Mouse (Mus musculus): ENCODE data around the gene Serpinb9. TPM values are rescaled to one million over a fixed set of nuclear protein-coding genes. Genes with fewer than 3 reads are reported as not detected.

Serpinb9 gene
- 10 to 100 TPM in 1 of 2 experiments, 1 to 10 TPM in 1; 9.4 to 11.3 TPM for total RNA-seq (2021)
- long read RNA-seq, experiment 1, transcript Serpinb9-201 (7 exons, 3,397 nt): major isoform, 10 of 13 reads
- long read RNA-seq, experiment 1, partial matches to known transcripts: 0 of 13 reads
- long read RNA-seq, experiment 1, other reads (novel, unspliced or antisense): 3 of 13 reads
- long read RNA-seq, experiment 2, partial matches to known transcripts: 0 of 4 reads
- long read RNA-seq, experiment 2, other reads (novel, unspliced or antisense): 1 of 4 reads

GRCm38 (mm10) chr13:33002950-33003349 is at the start of gene Serpinb9:
Gene Serpinb9 (plus strand): TSS chr13:33003250.
- no peak for DNase-seq

GRCm38 (mm10) chr13:32956537-32956936 is 46.5 kb upstream of the Serpinb9 start:
- no peak for DNase-seq

- DNase-seq: peak in 1 of 2 experiments; percentile 25
Measured at GRCm38 (mm10) chr13:32957917-32958316, 45.1 kb upstream of the Serpinb9 start.

DNA sequence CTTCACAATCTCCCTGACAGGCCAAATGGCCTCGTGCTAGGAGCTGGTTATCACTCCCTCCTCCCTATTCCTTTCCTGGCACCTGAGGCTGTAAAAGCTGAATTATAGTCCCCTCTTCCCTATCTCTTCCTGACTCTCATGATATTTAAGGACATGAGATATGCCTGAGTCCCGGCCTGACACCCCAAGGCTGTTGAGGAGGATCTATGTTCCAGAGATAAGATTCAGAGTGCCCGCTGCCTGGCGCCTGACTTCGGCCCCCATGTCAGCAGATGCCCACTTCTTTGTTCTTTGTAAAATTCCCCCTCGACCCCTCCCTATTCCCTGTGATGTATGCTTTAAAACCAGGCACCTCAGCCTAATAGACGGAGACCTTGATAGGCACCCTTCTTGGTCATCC is 44.5 kb upstream of the Serpinb9 start:
- peak; percentile 37 to 58 for DNase-seq

DNA sequence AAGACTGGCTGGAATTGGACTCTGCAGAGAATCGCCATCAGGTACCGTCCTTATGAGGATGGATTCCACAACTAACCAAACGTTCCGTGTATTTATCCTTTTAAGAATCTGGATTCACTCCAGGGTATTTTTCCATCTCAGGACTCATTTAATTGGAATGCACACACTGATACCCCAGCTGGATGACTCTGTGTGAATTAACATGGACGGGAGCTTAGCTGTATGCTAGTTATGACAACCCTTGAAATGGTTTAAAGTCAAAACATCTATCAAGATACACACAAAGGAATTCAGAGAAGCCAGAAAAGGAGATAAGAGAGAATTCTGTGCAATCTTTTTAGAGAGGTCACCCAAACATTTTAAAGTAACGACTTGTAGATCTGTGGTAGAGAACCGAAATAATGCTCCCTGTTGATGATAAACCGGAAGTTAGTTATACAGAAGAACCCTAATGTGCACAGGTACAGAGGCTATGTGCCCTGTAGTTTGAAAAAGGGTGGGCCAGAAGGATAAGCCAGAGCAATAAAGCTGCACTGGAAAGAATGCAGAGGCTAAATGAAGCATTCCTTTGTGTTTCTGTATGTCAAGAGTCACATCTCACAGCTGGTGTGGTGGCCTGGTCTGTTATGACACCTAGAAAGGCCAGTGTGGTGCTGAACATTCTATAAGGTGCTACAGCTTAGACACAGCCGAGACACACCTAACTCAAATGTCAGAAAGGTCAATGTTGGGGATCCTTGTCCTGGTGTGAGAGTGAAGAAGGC is 38.9 kb upstream of the Serpinb9 start:
- no peak for DNase-seq

- DNase-seq: peak; percentile 64 to 71
Measured at GRCm38 (mm10) chr13:32964989-32965811, 37.9 kb upstream of the Serpinb9 start, which contains the start of gene Serpinb6b. Gene Serpinb6b (plus strand): TSS chr13:32965209.

GRCm38 (mm10) chr13:32966116-32966515 is 36.9 kb upstream of the Serpinb9 start:
- DNase-seq: no peak

- DNase-seq: no peak
Measured at GRCm38 (mm10) chr13:32967233-32967632, 35.8 kb upstream of the Serpinb9 start.

GRCm38 (mm10) chr13:32968353-32968984 is 34.6 kb upstream of the Serpinb9 start:
- DNase-seq: no peak

GRCm38 (mm10) chr13:32968996-32969640 is 33.9 kb upstream of the Serpinb9 start:
- no peak for DNase-seq

GRCm38 (mm10) chr13:32969641-32970040 is 33.4 kb upstream of the Serpinb9 start:
- DNase-seq: no peak

DNA sequence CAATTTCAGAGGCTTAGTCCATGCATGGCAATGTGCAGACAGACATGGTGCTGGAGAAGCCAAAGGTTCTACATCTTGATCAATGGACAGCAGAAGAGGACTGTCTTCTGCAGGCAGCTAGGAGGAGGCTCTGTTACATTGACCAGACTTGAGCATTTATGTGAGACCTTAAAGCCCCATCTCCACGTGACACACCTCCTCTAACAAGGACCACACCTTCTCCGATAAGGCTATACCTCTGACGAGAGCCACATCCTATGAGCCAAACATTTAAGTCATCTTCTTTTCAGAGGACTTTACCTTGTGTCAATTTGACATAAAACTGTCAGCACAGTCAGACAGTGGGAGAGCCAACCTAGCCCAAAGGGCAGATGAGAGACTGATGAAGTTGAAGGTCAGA is 32.3 kb upstream of the Serpinb9 start:
- no peak for DNase-seq

GRCm38 (mm10) chr13:32974268-32974667 is 28.8 kb upstream of the Serpinb9 start:
- no peak for DNase-seq

- DNase-seq: no peak
Measured at GRCm38 (mm10) chr13:32974889-32975460, 28.1 kb upstream of the Serpinb9 start.

- no peak for DNase-seq
Measured at GRCm38 (mm10) chr13:32975710-32976109, 27.3 kb upstream of the Serpinb9 start.

- no peak for DNase-seq
Measured at GRCm38 (mm10) chr13:32982556-32983042, 20.5 kb upstream of the Serpinb9 start.

GRCm38 (mm10) chr13:32986256-32986655 is 16.8 kb upstream of the Serpinb9 start:
- DNase-seq: no peak

DNA sequence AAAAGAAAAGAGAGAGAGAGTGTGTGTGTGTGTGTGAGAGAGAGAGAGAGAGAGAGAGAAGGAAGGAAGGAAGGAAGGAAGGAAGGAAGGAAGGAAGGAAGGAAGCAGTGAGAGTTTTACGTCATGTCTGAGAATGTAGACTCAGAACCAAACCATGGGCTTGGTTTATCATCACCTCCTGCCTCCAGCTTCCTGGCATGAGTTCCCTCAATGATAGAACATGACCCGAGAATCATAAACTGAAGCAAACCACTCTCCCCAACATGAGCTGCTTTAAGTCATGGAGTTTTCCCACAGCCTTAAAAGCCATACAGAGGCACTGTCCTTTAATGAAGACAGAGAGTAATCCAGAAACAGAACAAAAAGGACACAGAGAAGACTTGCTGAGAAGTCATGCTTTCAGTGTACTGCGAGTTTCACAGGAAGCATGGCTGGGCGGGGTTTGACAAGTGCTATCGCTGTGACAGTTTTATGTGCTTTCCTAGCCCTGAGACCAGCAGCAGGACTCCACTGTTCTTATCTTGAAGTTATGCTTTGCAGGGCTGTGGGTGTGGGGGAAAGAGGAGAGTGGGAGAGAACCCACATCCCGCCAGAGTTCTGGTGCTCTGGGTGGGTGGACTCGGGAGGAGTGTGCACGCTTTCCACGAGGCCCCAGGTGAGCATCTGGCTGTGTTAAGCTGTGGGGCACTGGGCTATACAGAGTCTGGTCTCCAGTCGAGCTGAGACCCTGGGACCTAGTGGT is 9.7 kb upstream of the Serpinb9 start:
- DNase-seq: no peak

GRCm38 (mm10) chr13:32993894-32994242 is 9.2 kb upstream of the Serpinb9 start:
- no peak for DNase-seq

DNA sequence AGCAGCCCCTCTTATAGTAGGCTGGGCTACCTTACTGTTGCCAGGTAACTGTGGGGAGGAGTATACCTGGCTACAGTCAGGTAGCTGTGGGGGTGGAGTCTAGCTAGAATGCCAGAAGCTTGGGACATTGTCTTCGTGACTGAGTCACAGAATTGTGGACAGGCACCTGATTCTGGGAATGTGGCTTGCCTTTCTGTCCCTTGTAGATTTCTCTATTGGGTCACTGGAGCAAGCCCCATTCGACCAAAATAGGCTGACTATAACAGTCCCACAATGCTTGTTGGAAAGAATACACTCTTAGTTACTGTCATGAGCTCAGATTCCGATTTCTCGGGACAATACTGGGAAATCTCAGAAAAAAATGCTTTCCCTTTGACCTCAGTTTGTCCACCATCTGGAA is 8.0 kb upstream of the Serpinb9 start:
- DNase-seq: peak in 1 of 2 experiments; percentile 16
